Mouse (Mus musculus) forebrain, embryonic 13.5 days (tissue): ENCODE measurements at regions not wholly inside any gene's neighbourhood (a gene's known extent, or its start where the extent isn't known, plus 50 kb on each side); places are given as distances from the start of the nearest gene placed in this dataset.

ENCODE experiments used
- ATAC-seq: fragments of 200-750 bp; cut with Nextera tagmentation; 2 replicates; pipeline ENCODE4 v1.8.0; 2017
- H3K27ac ChIP-seq: fragments of 300-500 bp; sonication (generic); 2 replicates; pipeline ENCODE4 v1.5.1; 2015; ENCODE audit warnings: inconsistent platforms, mild to moderate bottlenecking, moderate library complexity
- H3K27me3 ChIP-seq: fragments of 300-500 bp; sonication (generic); 2 replicates; pipeline ENCODE4 v1.6.1; 2015; ENCODE audit warnings: mild to moderate bottlenecking, inconsistent platforms
- H3K36me3 ChIP-seq: fragments of 300-500 bp; sonication (generic); 2 replicates; pipeline ENCODE4 v1.6.1; 2015; ENCODE audit warnings: mild to moderate bottlenecking, inconsistent platforms; ENCODE audit not compliant: poor library complexity, severe bottlenecking
- H3K4me1 ChIP-seq: fragments of 300-500 bp; sonication (generic); 2 replicates; pipeline ENCODE4 v1.6.1; 2015; ENCODE audit warnings: inconsistent platforms
- H3K4me2 ChIP-seq: fragments of 300-500 bp; sonication (generic); 2 replicates; pipeline ENCODE4 v1.6.1; 2015; ENCODE audit warnings: inconsistent platforms, mild to moderate bottlenecking, moderate library complexity
- H3K4me3 ChIP-seq: fragments of 300-500 bp; sonication (generic); 2 replicates; pipeline ENCODE4 v1.5.1; 2015; ENCODE audit warnings: mild to moderate bottlenecking, inconsistent platforms
- H3K9ac ChIP-seq: fragments of 300-500 bp; sonication (generic); 2 replicates; pipeline ENCODE4 v1.6.1; 2015; ENCODE audit warnings: mild to moderate bottlenecking, inconsistent platforms
- H3K9me3 ChIP-seq: fragments of 300-500 bp; sonication (generic); replicated peaks from 2 replicates; pipeline ENCODE4 v1.6.1; 2016; ENCODE audit warnings: inconsistent platforms
- WGBS: fragments of 180-500 bp; shearing (Covaris S2); methylation state at CpG from one replicate; pipeline ENCODE4 v1.1.7; 2015; 5-methylcytosine and 5-hydroxymethylcytosine counted together

- peaks cover 20% of the 10 kb centered on the region for H3K4me1 ChIP-seq
- H3K9me3 ChIP-seq: no peaks in the 10 kb centered on the region
- WGBS: 81% methylated on average over 6 of the region's 6 CpGs
- H3K4me3 ChIP-seq: no peak overlapping the region
- no peak overlapping the region for H3K4me2 ChIP-seq
- no peak overlapping the region for H3K27ac ChIP-seq
- H3K27me3 ChIP-seq: peaks cover 9% of the 10 kb centered on the region; the same call in 1 of the 2 replicates
- no peaks in the 10 kb centered on the region for H3K36me3 ChIP-seq
- no peak overlapping the region for H3K9ac ChIP-seq
- no peak for ATAC-seq
These were observed 208.9 kb downstream of the Tle3 start for GRCm38 (mm10) chr9:61581046-61581445.

DNA sequence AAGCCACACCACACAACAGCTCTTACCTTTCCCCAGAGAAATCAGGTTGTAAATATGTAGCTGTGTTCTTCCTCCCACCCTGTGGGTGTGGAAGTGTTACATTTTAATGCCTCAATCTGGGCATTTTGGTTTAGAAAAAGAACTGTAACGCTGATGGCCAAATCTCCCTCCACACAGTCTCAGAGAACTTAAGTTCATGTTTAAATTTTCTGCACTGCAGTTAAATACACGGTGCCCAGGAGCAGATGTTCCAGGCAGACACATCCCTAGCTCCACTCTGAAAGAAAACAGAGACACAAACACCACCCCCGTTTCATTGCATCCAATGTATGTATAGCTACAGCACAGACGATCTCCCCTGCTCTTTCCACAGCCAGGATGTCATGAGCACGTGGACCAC, 206.1 kb downstream of the Tle3 start:
- ATAC-seq: no peak

GRCm38 (mm10) chr9:61573634-61574359, 201.6 kb downstream of the Tle3 start:
- peak; percentile 92 for ATAC-seq
- Histone ChIP-seq H3K9ac (peak overlapping the region; percentile 45; the same call in 1 of the 2 replicates), H3K4me3 (no peak overlapping the region), H3K36me3 (no peaks in the 10 kb centered on the region), H3K9me3 (no peaks in the 10 kb centered on the region; the same call in 1 of the 2 replicates), H3K4me1 (peaks cover 27% of the 10 kb centered on the region), H3K27ac (peak overlapping the region; percentile 89), H3K4me2 (peak overlapping the region; percentile 34), H3K27me3 (peaks cover 5% of the 10 kb centered on the region; the same call in 1 of the 2 replicates)
- 6% methylated on average over 21 of the region's 21 CpGs for WGBS

More for the DNA sequence above, 206.1 kb downstream of the Tle3 start:
- H3K4me3 ChIP-seq: no peak overlapping the region
- peaks cover 24% of the 10 kb centered on the region for H3K4me1 ChIP-seq
- no peak overlapping the region for H3K9ac ChIP-seq
- peaks cover 9% of the 10 kb centered on the region; the same call in 1 of the 2 replicates for H3K27me3 ChIP-seq
- no peak overlapping the region for H3K4me2 ChIP-seq
- WGBS: 81% methylated on average over 5 of the region's 5 CpGs
- H3K36me3 ChIP-seq: no peaks in the 10 kb centered on the region
- no peak overlapping the region for H3K27ac ChIP-seq
- no peaks in the 10 kb centered on the region for H3K9me3 ChIP-seq

DNA sequence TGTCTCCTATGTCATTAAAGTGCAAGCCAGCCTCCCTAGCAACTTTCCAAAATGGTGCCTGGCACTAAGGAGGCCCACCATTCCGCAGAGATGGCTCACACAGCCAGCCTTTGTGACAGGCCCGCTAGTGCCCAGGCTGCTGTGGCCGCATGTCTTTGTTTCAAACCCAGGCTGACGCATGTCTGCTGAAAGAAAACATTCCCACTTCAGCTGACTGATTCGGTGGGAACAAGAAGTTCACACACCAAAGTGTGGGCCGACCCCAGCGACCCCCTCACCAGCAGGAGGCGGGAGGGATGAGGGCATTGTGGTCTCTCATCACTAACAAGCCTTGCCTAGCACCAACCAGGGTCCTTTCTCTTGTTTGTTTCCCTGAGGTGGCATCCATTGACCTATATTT, 190.9 kb downstream of the Tle3 start:
- Histone ChIP-seq H3K27ac (peak overlapping the region; percentile 75), H3K4me3 (no peak overlapping the region), H3K36me3 (no peaks in the 10 kb centered on the region), H3K9me3 (no peaks in the 10 kb centered on the region; the same call in 1 of the 2 replicates), H3K9ac (no peak overlapping the region), H3K4me2 (0 out of 2 replicates have a peak overlapping the region, but pooled peaks have one; percentile 2), H3K27me3 (0 out of 2 replicates have a peak, but pooled peaks cover 2% of the 10 kb centered on the region), H3K4me1 (peaks cover 42% of the 10 kb centered on the region)
- WGBS: 13% methylated on average over 8 of the region's 8 CpGs
- peak; percentile 70; the same call in 1 of the 2 replicates for ATAC-seq

DNA sequence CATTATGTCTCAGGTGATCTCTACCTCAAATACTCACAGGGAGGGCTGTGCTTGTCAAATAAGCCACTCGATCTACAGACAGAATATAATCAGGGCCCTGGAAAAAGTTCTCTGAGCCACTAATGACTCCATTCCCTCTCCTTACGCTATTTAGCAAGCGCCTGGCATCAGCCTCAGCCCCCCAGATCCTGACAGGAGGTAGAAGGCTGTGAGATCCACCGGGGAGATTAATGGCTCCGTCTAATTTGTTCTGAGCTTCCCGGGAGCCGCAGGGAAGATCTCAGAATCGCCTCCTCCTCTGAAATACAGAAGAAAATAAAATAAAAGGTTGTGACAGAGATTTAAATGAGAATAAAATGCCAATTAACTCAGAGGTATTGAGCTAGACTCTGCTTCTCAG, 189.4 kb downstream of the Tle3 start:
- Histone ChIP-seq H3K4me2 (peak overlapping the region; percentile 4; the same call in 1 of the 2 replicates), H3K9ac (no peak overlapping the region), H3K9me3 (no peaks in the 10 kb centered on the region; the same call in 1 of the 2 replicates), H3K36me3 (no peaks in the 10 kb centered on the region), H3K27me3 (peaks cover 5% of the 10 kb centered on the region; the same call in 1 of the 2 replicates), H3K4me1 (peaks cover 42% of the 10 kb centered on the region), H3K27ac (peak overlapping the region; percentile 7; the same call in 1 of the 2 replicates), H3K4me3 (no peak overlapping the region)
- no peak for ATAC-seq
- WGBS: 10% methylated on average over 8 of the region's 8 CpGs

GRCm38 (mm10) chr9:61558621-61559020, 186.5 kb downstream of the Tle3 start:
- H3K9ac ChIP-seq: no peak overlapping the region
- peaks cover 5% of the 10 kb centered on the region; the same call in 1 of the 2 replicates for H3K27me3 ChIP-seq
- ATAC-seq: peak; percentile 67; the same call in 1 of the 2 replicates
- H3K9me3 ChIP-seq: no peaks in the 10 kb centered on the region
- H3K4me2 ChIP-seq: no peak overlapping the region
- no peak overlapping the region for H3K4me3 ChIP-seq
- WGBS: 57% methylated on average over 10 of the region's 10 CpGs
- peaks cover 59% of the 10 kb centered on the region for H3K4me1 ChIP-seq
- no peaks in the 10 kb centered on the region for H3K36me3 ChIP-seq
- H3K27ac ChIP-seq: 0 out of 2 replicates have a peak overlapping the region, but pooled peaks have one; percentile 3

DNA sequence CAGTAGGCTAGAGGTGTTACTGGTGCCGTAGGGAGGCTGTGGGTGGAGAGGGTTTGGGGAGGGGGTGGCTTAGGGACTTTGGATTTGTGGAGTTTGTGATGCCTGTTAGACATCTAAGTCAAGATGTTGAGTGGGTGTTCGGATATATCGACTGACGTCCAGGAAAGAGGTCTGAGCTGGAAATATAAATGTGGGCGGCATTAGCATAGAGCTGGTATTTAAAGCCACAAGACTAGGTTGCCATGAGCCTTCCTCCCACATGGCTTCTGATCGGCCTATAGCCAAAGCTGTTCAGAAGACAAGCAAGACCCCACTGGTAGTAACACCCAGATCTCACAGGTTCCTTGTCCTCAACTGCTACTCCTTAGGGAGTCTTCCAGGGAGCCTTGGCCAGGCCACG, 184.9 kb downstream of the Tle3 start:
- WGBS: 94% methylated on average over 7 of the region's 7 CpGs
- ATAC-seq: no peak
- Histone ChIP-seq H3K4me2 (no peak overlapping the region), H3K36me3 (no peaks in the 10 kb centered on the region), H3K4me3 (no peak overlapping the region), H3K9ac (no peak overlapping the region), H3K27me3 (peaks cover 5% of the 10 kb centered on the region; the same call in 1 of the 2 replicates), H3K27ac (no peak overlapping the region), H3K4me1 (peaks cover 55% of the 10 kb centered on the region), H3K9me3 (no peaks in the 10 kb centered on the region)

DNA sequence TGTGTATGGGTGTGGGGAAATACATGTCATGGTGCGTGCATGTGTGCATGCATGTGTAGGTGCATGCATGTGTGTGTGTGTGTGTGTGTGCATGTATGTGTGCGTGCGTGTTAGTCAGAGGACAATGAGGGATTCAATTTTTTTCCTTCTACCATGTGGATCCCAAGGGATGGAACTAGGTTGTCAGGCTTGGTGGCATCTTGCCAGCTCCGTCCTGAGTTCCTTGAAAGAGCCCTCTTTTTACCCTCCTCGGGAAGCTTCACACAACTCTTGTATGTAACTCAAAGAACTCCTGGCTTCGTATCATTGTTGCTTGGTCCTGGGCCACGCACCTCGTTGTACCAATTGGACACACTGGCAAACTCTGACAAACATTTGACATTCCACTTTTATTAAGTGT, 183.0 kb downstream of the Tle3 start:
- Histone ChIP-seq H3K9ac (no peak overlapping the region), H3K27ac (no peak overlapping the region), H3K4me3 (no peak overlapping the region), H3K27me3 (peaks cover 5% of the 10 kb centered on the region; the same call in 1 of the 2 replicates), H3K4me2 (no peak overlapping the region), H3K36me3 (no peaks in the 10 kb centered on the region), H3K4me1 (peaks cover 61% of the 10 kb centered on the region), H3K9me3 (no peaks in the 10 kb centered on the region)
- 74% methylated on average over 8 of the region's 8 CpGs for WGBS
- no peak for ATAC-seq

DNA sequence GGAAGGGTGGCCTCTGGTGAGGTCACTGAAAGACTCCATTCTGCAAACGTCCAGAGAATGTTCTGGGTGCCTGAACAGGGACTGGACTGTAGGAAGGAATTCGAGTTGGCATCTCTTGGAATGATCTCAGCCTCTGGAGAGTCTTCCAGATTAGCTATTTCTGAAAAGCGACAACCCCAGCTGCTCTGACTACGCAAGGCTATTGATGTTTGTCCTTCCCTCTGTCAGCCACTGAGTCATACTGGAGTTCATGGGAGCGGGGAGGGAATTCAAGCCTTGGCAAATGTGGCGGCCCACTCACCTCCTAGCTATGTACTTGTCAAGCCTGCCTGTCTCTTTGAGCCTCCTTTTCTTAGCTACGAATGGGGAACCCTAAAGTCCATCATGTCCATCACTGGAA, 182.4 kb downstream of the Tle3 start:
- Histone ChIP-seq H3K4me1 (peaks cover 66% of the 10 kb centered on the region), H3K27ac (0 out of 2 replicates have a peak overlapping the region, but pooled peaks have one; percentile 55), H3K9me3 (no peaks in the 10 kb centered on the region), H3K4me2 (no peak overlapping the region), H3K4me3 (no peak overlapping the region), H3K36me3 (no peaks in the 10 kb centered on the region), H3K27me3 (peaks cover 5% of the 10 kb centered on the region; the same call in 1 of the 2 replicates), H3K9ac (no peak overlapping the region)
- 76% methylated on average over 7 of the region's 7 CpGs for WGBS
- no peak for ATAC-seq

- ATAC-seq: no peak
- peak overlapping the region; percentile 55 for H3K27ac ChIP-seq
- peaks cover 3% of the 10 kb centered on the region; the same call in 1 of the 2 replicates for H3K27me3 ChIP-seq
- H3K9ac ChIP-seq: no peak overlapping the region
- no peaks in the 10 kb centered on the region for H3K9me3 ChIP-seq
- H3K4me1 ChIP-seq: peaks cover 70% of the 10 kb centered on the region
- 5% methylated on average over 5 of the region's 5 CpGs for WGBS
- H3K4me3 ChIP-seq: no peak overlapping the region
- H3K36me3 ChIP-seq: no peaks in the 10 kb centered on the region
- H3K4me2 ChIP-seq: no peak overlapping the region
These were observed 181.5 kb downstream of the Tle3 start for GRCm38 (mm10) chr9:61553626-61554025.

DNA sequence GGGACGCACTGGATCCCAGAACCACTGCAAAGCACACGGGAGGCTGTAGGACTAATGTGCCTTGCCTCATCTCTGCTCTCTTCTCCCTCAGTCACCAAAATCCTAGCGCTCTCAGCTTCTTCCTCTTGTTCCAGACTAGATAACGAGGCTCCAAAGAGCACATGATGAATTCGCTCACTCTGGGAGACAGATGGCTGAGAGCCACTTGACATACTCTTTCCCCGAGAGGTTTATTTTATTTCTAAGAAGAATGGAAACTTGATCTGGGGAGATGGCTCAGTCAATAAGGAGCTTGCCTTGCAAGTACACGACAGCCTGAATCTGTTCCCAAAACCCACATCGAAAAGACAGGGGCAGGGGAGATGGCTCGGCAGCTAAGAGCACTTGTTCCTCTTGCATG, 179.2 kb downstream of the Tle3 start:
- H3K9ac ChIP-seq: no peak overlapping the region
- 52% methylated on average over 9 of the region's 9 CpGs for WGBS
- H3K36me3 ChIP-seq: no peaks in the 10 kb centered on the region
- H3K9me3 ChIP-seq: no peaks in the 10 kb centered on the region; the same call in 1 of the 2 replicates
- peaks cover 68% of the 10 kb centered on the region for H3K4me1 ChIP-seq
- H3K4me2 ChIP-seq: no peak overlapping the region
- H3K4me3 ChIP-seq: no peak overlapping the region
- H3K27me3 ChIP-seq: no peaks in the 10 kb centered on the region
- no peak for ATAC-seq
- H3K27ac ChIP-seq: peak overlapping the region; percentile 32

DNA sequence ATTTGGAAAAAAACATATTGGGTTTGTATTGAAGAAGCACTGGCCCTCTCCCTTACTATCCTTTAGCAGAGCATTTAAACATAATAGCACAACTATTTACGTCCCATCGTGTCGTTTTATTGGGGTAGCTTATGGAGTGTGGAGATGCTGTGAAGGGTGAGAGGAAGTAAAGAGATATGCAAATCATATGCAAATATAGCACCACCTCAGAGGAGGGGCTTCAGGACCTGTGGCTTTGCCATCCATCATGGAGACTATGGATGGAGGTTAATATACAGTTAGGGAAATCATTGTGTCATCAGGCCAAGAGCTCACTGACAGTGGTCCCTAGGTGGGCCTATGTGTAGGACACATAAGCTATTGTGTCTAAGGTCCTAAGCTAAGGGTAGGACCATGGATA, 178.2 kb downstream of the Tle3 start:
- Histone ChIP-seq H3K4me2 (no peak overlapping the region), H3K27ac (peak overlapping the region; percentile 65), H3K9me3 (no peaks in the 10 kb centered on the region; the same call in 1 of the 2 replicates), H3K36me3 (no peaks in the 10 kb centered on the region), H3K4me1 (peaks cover 69% of the 10 kb centered on the region), H3K9ac (no peak overlapping the region), H3K27me3 (no peaks in the 10 kb centered on the region), H3K4me3 (no peak overlapping the region)
- peak; percentile 50; the same call in 1 of the 2 replicates for ATAC-seq
- 27% methylated on average over 3 of the region's 3 CpGs for WGBS
